Mouse (Mus musculus) embryonic stem cell, embryonic (primary cell): ENCODE measurements around the gene Cyp2s1.

ENCODE experiments used
- CTCF ChIA-PET, 4 experiments: fragments of 300-600 bp in 2 of 4; fragments of 350-600 bp in 2 of 4; sonication (Branson Sonifier 250); formaldehyde crosslinking; loops; one replicate each; lab custom pipeline; 2022; ENCODE audit warnings: inconsistent platforms in 2 of 4; lab: Charles Lee
- POLR2A ChIA-PET, 4 experiments: fragments of 300-600 bp in 2 of 4; fragments of 350-600 bp in 2 of 4; sonication (Branson Sonifier 250); formaldehyde crosslinking; loops; one replicate each; lab custom pipeline; 2022; ENCODE audit warnings: antibody characterized with exemption in 4 of 4, inconsistent platforms in 1 of 4; lab: Charles Lee

The Cyp2s1 gene

DNA sequence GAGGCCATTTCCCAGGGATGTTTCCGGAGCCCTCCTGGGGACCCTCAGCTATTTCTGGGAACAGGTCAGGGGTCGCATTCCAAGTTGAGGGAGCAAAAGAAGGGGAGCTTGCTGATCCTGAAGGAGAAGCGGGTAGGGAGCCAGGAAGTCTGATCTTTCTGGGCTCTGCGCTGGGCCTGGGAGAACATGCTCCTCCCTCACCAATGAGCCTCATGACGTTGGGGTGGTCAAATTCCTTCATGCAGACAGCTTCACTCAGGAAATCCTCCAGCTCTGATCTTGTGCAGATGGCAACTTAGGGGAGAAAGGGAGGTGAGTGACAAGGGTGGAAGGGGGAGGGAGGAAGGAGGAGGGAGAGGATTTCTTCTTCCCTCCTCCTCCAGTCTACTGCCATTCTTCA is 52.5 kb downstream of the Cyp2s1 start:
- POLR2A ChIA-PET = interaction anchor here in 3 of 4 experiments (1.4 to 4.1 kb wide), 4 partner anchors 9 to 32 kb away, joined by 3 to 17 read pairs (median 11); partner anchors contain the start of gene Hnrnpul1 (in 2 of the 3)
- CTCF ChIA-PET = interaction anchor here in 2 of 4 experiments (0.6 to 1.2 kb wide), 3 partner anchors 9 to 26 kb away, joined by 3 to 4 read pairs (median 4); partner anchors contain the start of gene Axl (in 1 of the 2)

DNA sequence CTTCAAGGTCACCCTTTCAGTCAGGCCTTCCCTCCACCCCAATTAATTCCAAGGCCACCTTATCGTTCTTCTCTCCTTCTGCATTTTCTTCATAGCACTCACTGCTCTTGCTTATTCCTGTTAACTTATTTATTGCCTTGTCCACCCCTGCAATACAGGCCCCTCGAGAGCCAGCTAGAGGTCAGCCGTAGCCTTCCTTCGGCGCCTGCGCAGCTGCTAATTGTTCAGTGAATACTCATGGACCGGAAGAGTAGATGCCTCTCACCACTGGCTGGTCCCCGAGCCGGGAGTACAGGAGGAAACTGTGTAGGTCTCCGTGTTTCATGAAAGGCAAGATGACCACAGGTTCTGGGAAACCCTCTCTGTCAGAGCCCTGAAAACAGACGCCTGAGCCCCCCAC is 53.0 kb downstream of the Cyp2s1 start:
- CTCF ChIA-PET = interaction anchor here in 2 of 4 experiments (0.9 to 1.2 kb wide), 2 partner anchors 9 to 30 kb away, joined by 3 to 4 read pairs; no protein-coding TSS in a partner anchor
- POLR2A ChIA-PET = interaction anchor here in 3 of 4 experiments (0.6 to 4.1 kb wide), 7 partner anchors 8 to 53 kb away, joined by 3 to 17 read pairs (median 5); partner anchors contain the start of genes Hnrnpul1 (in 2 of the 3) and Cyp2s1 (in 1 of the 3)

DNA sequence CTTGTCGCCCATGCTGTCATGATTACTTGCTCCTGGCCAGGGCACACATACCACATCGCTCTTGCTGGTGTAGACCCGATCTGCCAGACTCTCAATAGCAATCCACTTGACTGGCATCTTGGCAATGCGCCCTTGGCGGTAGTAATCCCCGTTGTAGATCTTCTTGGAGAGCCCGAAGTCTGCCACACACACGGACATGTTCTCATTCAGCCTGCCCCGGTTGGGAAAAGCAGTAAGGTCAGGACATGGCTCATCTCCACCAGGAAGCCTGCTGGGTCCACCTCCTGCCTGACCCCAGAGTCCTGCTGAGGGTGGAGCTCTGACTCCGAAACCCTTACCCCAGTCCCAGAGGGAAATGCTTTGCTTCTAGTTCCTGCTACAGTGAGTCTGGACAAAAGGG is 55.4 kb downstream of the Cyp2s1 start:
- POLR2A ChIA-PET = interaction anchor here in 1 of 4 experiments (0.7 kb wide), 1 partner anchor 228 kb away, joined by 3 read pairs; no protein-coding TSS in a partner anchor
- CTCF ChIA-PET = no interaction called here

DNA sequence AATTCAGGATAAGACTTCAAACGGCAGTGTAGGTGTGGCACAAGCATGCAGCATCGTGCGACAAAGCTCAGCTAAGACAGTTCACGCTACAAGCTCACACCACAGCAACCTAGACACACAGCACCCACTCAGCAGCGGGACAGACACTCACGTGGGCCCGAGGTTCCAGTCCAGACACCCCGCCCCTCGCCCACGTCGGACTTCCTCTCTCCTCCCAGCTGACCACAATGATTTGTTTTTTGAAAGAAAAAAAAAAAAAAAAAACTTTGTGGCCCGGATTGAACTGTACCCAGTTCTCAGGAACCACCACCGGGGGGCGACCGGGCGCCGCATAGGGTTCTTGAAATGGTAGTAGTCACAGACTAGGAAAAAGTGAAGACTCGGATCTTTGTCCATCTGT is 60.7 kb downstream of the Cyp2s1 start:
- ChIA-PET CTCF (interaction anchor here (0.5 to 2.9 kb wide), 33 partner anchors 14 to 1576 kb away, joined by 3 to 19 read pairs (median 4); partner anchors contain the start of genes Cyp2s1 (in 2 of the 4), Axl (in 1 of the 4), Gm21983 (in 1 of the 4) and Mia (in 1 of the 4)), POLR2A (interaction anchor here (0.5 to 3.2 kb wide), 44 partner anchors 9 to 1667 kb away, joined by 3 to 43 read pairs (median 6); partner anchors contain the start of genes Axl (in 2 of the 4), B9d2 (in 2 of the 4), Cyp2s1 (in 2 of the 4) and Bckdha (in 1 of the 4))

DNA sequence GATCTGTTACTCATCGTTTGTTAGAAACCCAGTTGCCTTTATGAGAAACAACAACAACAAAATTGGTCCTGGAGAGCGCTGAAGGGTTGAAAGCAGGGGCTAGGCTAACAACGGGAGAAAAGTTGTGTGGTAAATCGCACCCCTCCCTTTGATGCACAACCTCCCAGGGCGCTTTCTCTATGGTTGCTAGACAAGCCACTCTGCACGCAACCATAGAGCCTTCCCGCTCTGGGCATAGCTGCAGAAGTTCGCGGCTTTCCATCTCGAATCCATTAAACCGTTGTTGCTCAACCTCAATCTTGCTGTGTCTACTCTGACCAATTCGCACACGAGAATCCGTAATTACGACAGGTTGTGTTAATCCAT is 61.3 kb downstream of the Cyp2s1 start:
- ChIA-PET POLR2A (interaction anchor here (0.5 to 3.2 kb wide), 66 partner anchors 8 to 1667 kb away, joined by 3 to 43 read pairs (median 5); partner anchors contain the start of genes Axl (in 3 of the 4), B9d2 (in 2 of the 4), Cyp2s1 (in 2 of the 4) and Bckdha (in 1 of the 4)), CTCF (interaction anchor here (0.5 to 2.9 kb wide), 38 partner anchors 9 to 1576 kb away, joined by 3 to 19 read pairs (median 4); partner anchors contain the start of genes Cyp2s1 (in 2 of the 4), Axl (in 1 of the 4), Gm21983 (in 1 of the 4) and Mia (in 1 of the 4))

DNA sequence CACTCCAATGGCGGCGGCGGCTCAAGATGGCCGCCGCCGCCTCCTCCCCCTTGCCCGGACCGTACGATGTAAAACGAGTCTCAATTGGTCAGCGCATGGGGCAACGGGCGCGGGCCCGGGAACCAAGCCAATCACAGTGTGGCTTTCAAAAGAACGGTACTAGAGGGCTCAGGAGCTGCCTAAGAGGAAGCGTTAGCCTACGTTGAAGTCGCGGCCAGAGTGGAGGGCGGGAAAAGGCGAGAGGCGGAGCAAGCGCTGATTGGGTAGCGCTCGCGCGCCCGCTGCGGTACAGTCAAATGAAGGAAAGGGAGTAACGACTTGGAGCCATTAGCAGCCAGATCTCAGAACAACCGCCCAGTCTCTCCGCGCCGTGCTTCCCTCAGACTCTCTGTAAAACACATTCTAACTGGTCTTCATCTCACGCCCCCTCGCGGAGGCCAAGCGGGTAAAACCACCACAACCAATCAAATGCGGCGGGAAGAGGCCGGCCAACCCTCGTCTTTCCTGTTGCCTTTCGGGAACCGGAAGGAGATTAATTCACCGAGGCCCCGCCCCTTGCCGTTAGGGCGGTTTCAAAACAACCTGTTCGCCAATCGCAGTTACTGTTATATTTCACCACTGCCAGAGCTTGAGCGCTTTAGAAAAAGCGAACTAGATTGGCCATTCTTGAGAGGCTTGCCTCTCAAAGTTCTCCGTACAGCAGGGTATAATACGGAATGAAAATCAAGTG is 61.8 kb downstream of the Cyp2s1 start, which contains the start of gene Hnrnpul1:
Hnrnpul1 (minus strand) TSS at position 20 of the 730 bp plus-strand sequence.
- CTCF ChIA-PET = interaction anchor here (0.6 to 2.9 kb wide), 35 partner anchors 9 to 782 kb away, joined by 3 to 19 read pairs (median 4); partner anchors contain the start of genes Cyp2s1 (in 2 of the 4), B9d2 (in 1 of the 4) and Rabac1 (in 1 of the 4)
- POLR2A ChIA-PET = interaction anchor here (0.5 to 3.2 kb wide), 87 partner anchors 10 to 1530 kb away, joined by 3 to 43 read pairs (median 5); partner anchors contain the start of genes B9d2 (in 3 of the 4), Cyp2s1 (in 3 of the 4), Tmem91 (in 2 of the 4) and Axl (in 1 of the 4)

DNA sequence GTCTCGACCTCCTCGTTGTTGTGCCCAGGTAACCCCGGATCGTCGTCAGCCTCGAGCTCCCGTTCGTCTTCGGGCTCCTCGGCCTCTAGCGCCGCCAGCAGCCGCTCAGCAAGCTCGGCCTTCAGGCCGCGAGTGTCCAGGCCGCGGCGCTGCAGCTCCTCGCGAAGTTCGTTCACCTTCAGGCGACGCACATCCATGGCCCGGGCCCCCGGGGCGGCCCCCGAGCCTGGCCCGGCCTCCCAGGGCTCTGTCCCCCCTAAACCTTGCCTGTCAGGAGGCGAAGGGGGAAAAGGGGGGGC is 62.3 kb downstream of the Cyp2s1 start:
- POLR2A ChIA-PET = interaction anchor here (0.5 to 3.2 kb wide), 67 partner anchors 9 to 1511 kb away, joined by 3 to 43 read pairs (median 5); partner anchors contain the start of genes B9d2 (in 3 of the 4), Cyp2s1 (in 3 of the 4), Tmem91 (in 2 of the 4) and Axl (in 1 of the 4)

DNA sequence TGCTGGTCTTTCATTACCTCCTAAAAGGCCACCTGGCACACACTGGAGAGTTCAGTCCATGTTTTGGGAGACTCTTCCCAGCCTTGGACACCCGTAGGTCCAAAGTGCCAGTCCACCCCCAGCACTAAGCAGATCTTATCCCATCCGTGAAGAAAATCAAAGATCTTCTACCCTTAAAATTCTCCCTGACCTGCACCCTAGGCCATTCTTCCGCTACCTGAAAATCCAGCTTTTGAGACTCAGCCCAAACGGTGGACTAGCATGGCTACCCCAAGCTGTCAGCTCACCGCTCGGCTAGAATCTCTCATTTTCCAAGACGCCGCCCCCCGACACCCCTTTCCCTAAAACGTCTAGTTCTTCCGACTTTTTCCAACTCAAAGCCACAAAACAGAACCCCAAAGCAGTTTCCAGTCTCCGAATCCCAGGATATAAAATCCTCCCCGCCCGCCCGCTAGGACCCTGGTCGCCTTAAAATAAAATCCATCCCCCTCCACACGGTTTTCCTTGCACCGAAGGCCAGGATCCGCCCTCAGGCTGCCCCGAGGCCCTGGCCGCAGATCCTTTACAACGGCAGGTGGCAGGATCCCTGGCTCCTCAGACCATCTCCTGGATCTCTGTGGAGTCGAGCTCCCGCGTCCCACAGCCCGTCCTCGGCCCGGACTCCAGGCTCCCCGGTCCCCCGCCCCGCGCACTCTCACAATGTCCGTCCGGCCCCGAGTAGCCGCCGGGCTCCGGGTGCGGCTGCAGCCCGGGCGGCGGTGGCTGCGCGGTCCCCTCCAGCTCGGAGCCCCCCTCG is 62.9 kb downstream of the Cyp2s1 start:
- ChIA-PET POLR2A (interaction anchor here (0.6 to 3.2 kb wide), 56 partner anchors 8 to 1512 kb away, joined by 3 to 43 read pairs (median 6); partner anchors contain the start of genes B9d2 (in 3 of the 4), Cyp2s1 (in 3 of the 4), Axl (in 1 of the 4) and BC024978 (in 1 of the 4)), CTCF (interaction anchor here (0.6 to 2.9 kb wide), 20 partner anchors 9 to 781 kb away, joined by 3 to 19 read pairs (median 4); partner anchors contain the start of genes B9d2 (in 1 of the 4) and Rabac1 (in 1 of the 4))

More for the DNA sequence above, 62.3 kb downstream of the Cyp2s1 start:
- CTCF ChIA-PET = interaction anchor here (0.6 to 2.9 kb wide), 23 partner anchors 9 to 781 kb away, joined by 3 to 19 read pairs (median 4); partner anchors contain the start of genes B9d2 (in 1 of the 4) and Rabac1 (in 1 of the 4)

DNA sequence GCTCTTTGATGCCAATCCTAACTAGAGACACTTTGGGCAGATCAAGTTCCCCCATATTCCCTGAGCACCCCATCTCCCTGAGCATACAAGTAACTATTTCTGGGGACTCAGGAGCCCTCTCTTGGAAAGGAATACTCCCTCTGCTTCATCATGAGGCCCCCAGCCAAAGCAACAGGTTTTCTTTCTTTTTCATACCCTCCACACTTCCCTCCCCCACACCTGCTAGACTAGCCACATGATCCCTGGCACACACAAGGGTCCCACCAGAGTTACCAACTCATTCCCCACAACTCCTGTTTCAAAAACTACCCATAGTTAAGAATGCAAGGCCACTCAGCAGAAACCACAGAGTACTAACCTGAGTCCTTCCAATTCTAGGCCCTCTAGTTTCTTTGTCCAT is 63.6 kb downstream of the Cyp2s1 start:
- ChIA-PET POLR2A (interaction anchor here (0.6 to 3.2 kb wide), 9 partner anchors 8 to 324 kb away, joined by 3 to 43 read pairs (median 9); no protein-coding TSS in a partner anchor), CTCF (interaction anchor here in 1 of 4 experiments (1.5 kb wide), 1 partner anchor 17 kb away, joined by 5 read pairs; no protein-coding TSS in a partner anchor)
